Mouse (Mus musculus) lung, postnatal 0 days (tissue): ENCODE data around the gene Mcu.

Experiments
- CTCF ChIP-seq: IDR thresholded peaks from 2 replicates; pipeline ENCODE4 v1.5.1; 2016; ENCODE audit warnings: antibody characterized with exemption, mild to moderate bottlenecking
- EP300 ChIP-seq: IDR thresholded peaks from 2 replicates; pipeline ENCODE4 v1.6.1; 2016; ENCODE audit warnings: antibody characterized with exemption, mild to moderate bottlenecking, control low read depth

DNA sequence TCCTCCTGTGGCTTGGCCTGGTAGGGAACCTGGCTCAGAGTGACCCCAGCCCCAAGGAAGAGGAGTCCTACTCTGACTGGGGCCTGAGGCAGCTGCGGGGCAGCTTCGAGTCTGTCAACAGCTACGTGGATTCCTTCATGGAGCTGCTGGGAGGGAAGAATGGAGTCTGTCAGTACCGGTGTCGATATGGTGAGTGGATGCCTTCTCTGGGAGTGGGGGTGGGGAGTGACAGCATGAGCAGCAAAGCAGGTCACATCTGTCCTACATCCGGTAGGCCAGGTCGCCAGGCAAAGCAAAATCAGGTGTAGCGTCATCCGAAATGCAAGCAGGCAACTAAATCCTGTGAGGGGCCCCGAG, 212.7 kb downstream of the Mcu start:
- TF ChIP-seq CTCF: no peak
- no peak for TF ChIP-seq EP300
